Mouse (Mus musculus) erythroblast, adult 5-6 weeks (primary cell): ENCODE results near the gene Dnmbp. TPM values are rescaled to one million over a fixed set of nuclear protein-coding genes. Genes with fewer than 3 reads are reported as not detected.

Source experiments
- ATAC-seq: replicated peaks from 2 replicates; pipeline ENCODE4 v1.8.0; 2016; ENCODE audit warnings: moderate number of reproducible peaks, mild to moderate bottlenecking, moderate TSS enrichment, inconsistent platforms; ENCODE audit not compliant: poor library complexity, low FRiP score, severe bottlenecking
- total RNA-seq, 2 experiments: library from RNA; stranded (forward) in 1 of 2; stranded (reverse) in 1 of 2; fragments of 150-400 nt in 1 of 2; fragments of 200-764, 138-1000 nt in 1 of 2; gene quantifications; 2 replicates each; pipeline versions ENCODE4 v1.2.3 to v1.2.4; 2015 to 2017; ENCODE audit warnings: low replicate concordance in 2 of 2

Dnmbp gene
- total RNA-seq, 2 experiments from 2014 or later: 2.0 to 3.7 TPM

GRCm38 (mm10) chr19:43826855-43827254, 113.1 kb downstream of the Dnmbp start:
- ATAC-seq: no peak

DNA sequence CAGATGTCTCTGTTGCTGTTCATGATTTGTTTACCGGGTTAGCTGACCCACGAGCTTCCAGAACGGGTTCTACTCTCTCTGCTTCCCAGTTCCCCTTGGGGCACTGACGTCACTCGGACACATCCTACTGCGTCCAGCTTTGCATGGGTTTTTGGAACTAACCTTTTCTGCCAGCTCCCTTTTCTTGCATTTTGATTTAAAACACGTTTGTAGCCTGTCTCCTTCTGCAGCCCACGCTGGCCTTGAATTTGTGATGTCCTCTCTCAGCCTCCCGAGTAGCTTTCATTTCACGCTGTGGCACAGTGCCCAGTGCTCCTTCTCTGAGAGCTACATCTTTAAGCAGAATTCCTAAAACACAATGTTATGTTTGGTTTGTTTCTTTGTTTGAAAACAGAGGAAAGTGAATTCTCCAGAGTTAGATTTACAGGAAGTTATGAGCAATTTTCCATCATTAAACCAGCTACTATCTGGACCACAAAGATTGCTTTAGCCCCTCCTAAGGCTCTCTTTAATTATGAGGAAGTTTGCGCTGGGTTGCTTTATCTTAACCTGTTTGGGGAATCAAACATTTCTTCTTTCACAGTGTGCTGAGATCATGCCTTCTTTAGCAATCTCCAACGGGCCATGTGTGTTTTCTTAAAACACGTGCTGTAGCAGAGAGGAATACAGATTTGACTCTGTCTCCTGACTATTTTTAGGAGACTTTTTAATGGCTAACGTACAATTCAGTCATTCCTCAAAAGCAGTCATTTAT, 124.2 kb downstream of the Dnmbp start:
- ATAC-seq: no peak

GRCm38 (mm10) chr19:43813315-43813714, 126.7 kb downstream of the Dnmbp start:
- ATAC-seq: no peak

DNA sequence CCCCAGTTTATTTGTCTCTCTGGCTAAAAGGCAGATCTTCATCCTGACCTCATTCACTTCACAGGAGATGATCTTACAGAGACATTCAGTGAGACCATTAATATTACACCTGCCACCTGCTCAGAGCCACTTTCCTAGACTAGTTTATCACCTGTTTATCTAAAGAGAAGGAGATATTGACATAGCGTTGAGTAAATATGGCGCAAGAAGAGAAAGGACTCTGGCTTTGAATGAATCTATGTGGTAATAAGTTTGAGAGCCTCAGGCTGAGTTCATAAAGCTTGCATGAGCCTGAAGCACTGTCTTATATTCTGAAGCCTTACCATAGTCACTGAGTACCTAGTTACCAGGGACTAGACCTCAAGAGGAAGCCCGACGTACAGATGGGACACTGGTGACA, 128.6 kb downstream of the Dnmbp start:
- ATAC-seq: no peak

DNA sequence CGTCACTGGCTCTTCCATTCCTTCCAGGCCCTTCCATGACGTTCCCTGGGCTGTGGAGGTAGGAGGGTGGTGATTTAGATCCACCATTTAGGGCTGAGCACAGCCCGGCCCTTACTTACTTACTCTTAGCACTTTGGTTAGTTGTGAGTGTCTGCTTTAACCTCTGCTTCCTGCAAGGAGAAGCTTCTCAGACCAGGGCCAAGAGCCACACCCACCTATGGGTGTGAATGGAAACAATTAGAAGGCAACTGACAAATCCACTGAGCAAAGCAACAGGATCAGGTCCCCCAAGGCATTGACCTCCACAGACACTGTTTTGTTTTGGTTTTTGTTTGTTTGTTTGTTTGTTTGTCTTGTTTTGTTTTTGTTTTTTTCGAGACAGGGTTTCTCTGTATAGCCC, 130.7 kb downstream of the Dnmbp start:
- no peak for ATAC-seq

DNA sequence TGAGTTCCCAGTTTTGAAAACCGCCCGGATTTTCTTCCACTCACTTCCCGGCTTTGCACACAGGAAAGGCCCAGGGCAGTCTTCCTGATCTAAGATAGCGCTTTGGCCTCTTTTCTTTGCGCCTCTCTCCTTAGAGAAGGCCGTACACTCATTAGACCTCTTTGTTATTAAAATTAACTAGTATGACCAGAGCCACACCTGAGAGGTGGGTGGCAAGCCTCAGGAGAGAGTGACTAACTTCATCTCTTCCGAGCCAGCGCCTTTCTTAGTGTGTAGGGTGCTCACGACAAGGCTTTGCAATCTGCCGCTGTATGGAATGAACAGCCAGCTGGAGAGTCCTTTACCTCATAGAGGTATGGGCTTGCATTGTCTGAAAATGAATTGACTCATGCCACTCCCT, 136.1 kb downstream of the Dnmbp start:
- ATAC-seq: no peak

DNA sequence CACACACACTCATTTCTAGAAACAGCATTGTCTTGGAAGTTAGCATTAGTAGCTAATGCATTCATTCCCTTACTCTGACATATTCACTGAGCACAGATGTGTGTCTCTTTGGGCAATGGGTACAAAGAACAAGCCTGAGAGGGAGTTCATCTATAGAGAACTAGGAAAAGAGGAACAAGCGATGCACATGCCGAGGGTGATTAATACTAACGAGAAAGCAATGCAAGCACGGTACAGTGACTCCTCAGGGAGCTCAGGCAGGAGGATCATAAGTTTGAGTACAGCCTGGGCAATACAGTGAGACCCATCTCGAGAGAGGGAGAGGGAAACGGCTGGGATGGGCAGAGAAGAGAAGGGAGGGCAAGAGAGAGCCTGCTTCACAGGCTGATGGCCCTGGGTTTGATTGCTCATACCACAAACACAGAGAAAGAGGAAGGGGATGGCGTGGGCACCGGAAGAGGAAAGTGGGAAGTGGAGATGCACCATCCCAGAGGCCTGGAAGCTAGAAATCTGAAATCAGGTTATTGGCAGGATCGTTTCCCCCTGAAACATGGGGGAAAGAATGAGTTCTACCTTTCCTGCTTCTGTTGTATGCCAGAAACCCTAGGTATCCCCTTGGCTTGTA, 138.5 kb downstream of the Dnmbp start:
- no peak for ATAC-seq

GRCm38 (mm10) chr19:43797216-43797615, 142.8 kb downstream of the Dnmbp start:
- ATAC-seq: no peak

Other genes starting within 250 kb of the Dnmbp start
- gene Cutc, start 187.2 kb downstream of the Dnmbp start, total RNA-seq (2015; ENCODE audit: low replicate concordance): 11.1 and 23.2 TPM in 2 replicates
- 2.8 and 6.1 TPM in 2 replicates for gene Cutc, start 187.2 kb downstream of the Dnmbp start, total RNA-seq (2017; ENCODE audit: low replicate concordance)
- gene Cox15, start 187.2 kb downstream of the Dnmbp start, total RNA-seq (2015; ENCODE audit: low replicate concordance): 1.9 and 6.1 TPM in 2 replicates
- 4.0 and 5.2 TPM in 2 replicates for gene Cox15, start 187.2 kb downstream of the Dnmbp start, total RNA-seq (2017; ENCODE audit: low replicate concordance)
- gene Abcc2, start 158.0 kb downstream of the Dnmbp start, total RNA-seq (2015; ENCODE audit: low replicate concordance): 0.38 TPM in 1 of 2 replicates, not detected in the other
- gene Abcc2, start 158.0 kb downstream of the Dnmbp start, total RNA-seq (2017; ENCODE audit: low replicate concordance): 1.4 and 3.8 TPM in 2 replicates
- not detected in 2 replicates for gene Cpn1, start 46.4 kb upstream of the Dnmbp start, total RNA-seq (2015; ENCODE audit: low replicate concordance)
- not detected in 2 replicates for gene Cpn1, start 46.4 kb upstream of the Dnmbp start, total RNA-seq (2017; ENCODE audit: low replicate concordance)
- not detected in 2 replicates for gene Cyp2c23, start 89.0 kb upstream of the Dnmbp start, total RNA-seq (2015; ENCODE audit: low replicate concordance)
- gene Cyp2c23, start 89.0 kb upstream of the Dnmbp start, total RNA-seq (2017; ENCODE audit: low replicate concordance): not detected in 2 replicates
- gene Erlin1, start 129.6 kb upstream of the Dnmbp start, total RNA-seq (2015; ENCODE audit: low replicate concordance): 10.0 and 16.1 TPM in 2 replicates
- 7.5 and 8.9 TPM in 2 replicates for gene Erlin1, start 129.6 kb upstream of the Dnmbp start, total RNA-seq (2017; ENCODE audit: low replicate concordance)
- gene Chuk, start 167.3 kb upstream of the Dnmbp start, total RNA-seq (2015; ENCODE audit: low replicate concordance): 17.8 and 19.0 TPM in 2 replicates
- gene Chuk, start 167.3 kb upstream of the Dnmbp start, total RNA-seq (2017; ENCODE audit: low replicate concordance): 46.2 and 57.2 TPM in 2 replicates
- 16.7 and 22.1 TPM in 2 replicates for gene Cwf19l1, start 195.7 kb upstream of the Dnmbp start, total RNA-seq (2015; ENCODE audit: low replicate concordance)
- gene Cwf19l1, start 195.7 kb upstream of the Dnmbp start, total RNA-seq (2017; ENCODE audit: low replicate concordance): 4.3 and 8.2 TPM in 2 replicates
- gene Bloc1s2, start 206.3 kb upstream of the Dnmbp start, total RNA-seq (2015; ENCODE audit: low replicate concordance): 20.1 and 37.1 TPM in 2 replicates
- 13.1 and 13.9 TPM in 2 replicates for gene Bloc1s2, start 206.3 kb upstream of the Dnmbp start, total RNA-seq (2017; ENCODE audit: low replicate concordance)